Comparison of ENCODE assay signal across 26 mouse cellular contexts in the genomic region with DNA sequence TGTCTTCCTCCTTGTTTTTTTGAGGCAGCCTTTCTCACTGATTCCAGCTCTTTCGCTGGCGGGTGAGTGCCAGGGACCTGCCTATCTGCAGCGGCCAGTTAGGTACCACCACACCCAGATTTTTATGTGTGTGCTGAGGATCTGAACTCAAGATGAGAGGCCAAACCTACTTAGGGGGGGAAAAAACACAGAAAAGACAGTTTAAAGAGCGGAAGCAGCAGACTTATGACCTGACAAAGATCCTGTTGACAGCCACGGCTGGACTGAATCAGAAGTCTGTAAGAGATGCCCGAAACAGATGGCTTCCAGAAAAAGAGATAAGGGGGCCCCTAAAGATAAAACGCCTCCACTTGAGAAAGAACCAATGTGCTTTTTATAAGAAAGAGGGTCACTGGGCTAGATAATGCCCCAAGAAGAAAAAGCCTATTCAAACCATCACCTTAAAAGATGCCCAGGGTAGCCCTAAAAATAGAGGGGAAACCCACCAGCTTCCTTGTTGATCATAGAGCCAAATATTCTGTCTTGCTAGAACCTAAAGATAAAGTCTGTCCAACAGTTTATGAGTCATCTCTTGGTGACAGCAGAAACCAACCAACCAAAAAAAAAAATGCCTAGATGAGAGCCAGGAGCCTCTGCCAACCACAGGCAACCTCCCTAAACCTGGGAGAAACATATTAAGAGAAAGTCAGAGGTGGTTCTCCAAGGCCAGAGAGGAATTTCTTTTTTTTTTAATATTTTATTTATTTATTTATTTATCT. TPM values are rescaled to one million over a fixed set of nuclear protein-coding genes. Genes with fewer than 3 reads are reported as not detected.
DNase-seq lines count a peak whose midpoint lies in the region; ATAC-seq lines count a peak whose summit lies in the region.
"Had no signal": no experiment of that assay in that cellular context is flagged by ENCODE, and none has a peak within 500 bp of the region (broad histone marks: within the 10 kb centered on the region; RNA-seq: fewer than 3 reads in every experiment).

No protein-coding gene starts in this region.

- no peaks in the 10 kb centered on the region for H3K27me3 ChIP-seq in heart, embryonic 15.5 days
- no peaks in the 10 kb centered on the region for H3K27me3 ChIP-seq in liver, embryonic 16.5 days (ENCODE audit: control insufficient read depth, insufficient read depth, low read depth, low read length)
- H3K27me3 ChIP-seq: CH12.LX; neural tube, embryonic 13.5 days had no signal

- DNase-seq in heart, postnatal 14 days: no peak
- DNase-seq in MEL-GATA-1-ER (ENCODE audit: extremely low read depth, low read depth): peak; percentile 72
- DNase-seq in cerebellum, postnatal 4 days (ENCODE audit: low spot score in 2 of 2): no peak
- DNase-seq in adrenal gland, adult 18-20 months (ENCODE audit: low spot score in 2 of 2): no peak
- DNase-seq in cerebellum, adult 8-10 months: no peak
- DNase-seq: adrenal gland, adult 2 months; cerebellum, adult 9-10 months; heart, postnatal 4 days; kidney, adult 18-20 months; kidney, postnatal 36 days; lung, adult 18-20 months; thymus, postnatal 14 days had no signal

- peak overlapping the region; percentile 17; the same call in 1 of the 2 replicates for H3K9ac ChIP-seq in heart, embryonic 15.5 days
- H3K9ac ChIP-seq in liver, embryonic 16.5 days (ENCODE audit: low read depth, low read length): no peak overlapping the region
- H3K9ac ChIP-seq: neural tube, embryonic 13.5 days had no signal

- H3K4me2 ChIP-seq in heart, embryonic 15.5 days: no peak overlapping the region
- peak overlapping the region; percentile 34 for H3K4me2 ChIP-seq in liver, embryonic 16.5 days (ENCODE audit: low read depth, low read length)
- H3K4me2 ChIP-seq: neural tube, embryonic 13.5 days had no signal

- no peak for ATAC-seq in heart, embryonic 15.5 days (replicated peaks; ENCODE audit: insufficient number of reproducible peaks, insufficient read depth, low FRiP score, low read depth)
- ATAC-seq in erythroblast, adult 5-6 weeks (replicated peaks; ENCODE audit: low FRiP score, poor library complexity, severe bottlenecking): 0 out of 2 replicates have a peak, but pooled peaks have one; percentile 45
- peak; percentile 83 for ATAC-seq in liver, embryonic 16.5 days (ENCODE audit: low read depth)
- ATAC-seq: hindbrain, postnatal 0 days had no signal

- no peaks in the 10 kb centered on the region for H3K9me3 ChIP-seq in heart, embryonic 15.5 days (replicated peaks)
- H3K9me3 ChIP-seq in liver, embryonic 16.5 days (replicated peaks; ENCODE audit: control insufficient read depth, low read length): no peaks in the 10 kb centered on the region
- H3K9me3 ChIP-seq: embryonic facial prominence, embryonic 10.5 days; neural tube, embryonic 13.5 days had no signal

- H3K4me3 ChIP-seq in heart, embryonic 15.5 days: no peak overlapping the region
- 0 out of 2 replicates have a peak overlapping the region, but pooled peaks have one; percentile 4 for H3K4me3 ChIP-seq in liver, embryonic 16.5 days (ENCODE audit: low read depth, low read length)
- H3K4me3 ChIP-seq: embryonic facial prominence, embryonic 10.5 days; neural tube, embryonic 13.5 days had no signal

- H3K36me3 ChIP-seq in heart, embryonic 15.5 days: no peaks in the 10 kb centered on the region
- H3K36me3 ChIP-seq in liver, embryonic 16.5 days (ENCODE audit: control insufficient read depth, insufficient read depth): no peaks in the 10 kb centered on the region
- H3K36me3 ChIP-seq: embryonic facial prominence, embryonic 10.5 days; neural tube, embryonic 13.5 days had no signal

- H3K27ac ChIP-seq in heart, embryonic 15.5 days: no peak overlapping the region
- H3K27ac ChIP-seq in liver, embryonic 16.5 days (ENCODE audit: low read length): peak overlapping the region; percentile 45
- H3K27ac ChIP-seq: embryonic facial prominence, embryonic 10.5 days; hindbrain, postnatal 0 days; macrophage; neural tube, embryonic 13.5 days had no signal

- intact Hi-C loops in heart, postnatal 14 days (cut with DNase I): no loop called here

- WGBS in heart, embryonic 15.5 days: 18% methylated on average over 7 of the region's 7 CpGs
- WGBS in liver, embryonic 16.5 days (ENCODE audit: insufficient replicate concordance): 13% methylated on average over 7 of the region's 7 CpGs

- peaks cover 6% of the 10 kb centered on the region for H3K4me1 ChIP-seq in heart, embryonic 15.5 days (replicated peaks)
- peaks cover 17% of the 10 kb centered on the region for H3K4me1 ChIP-seq in liver, embryonic 16.5 days (ENCODE audit: control insufficient read depth, low read depth, low read length)

RNA-seq across cellular contexts. Expression of a gene that starts 21.8 kb away (rescaled TPM):
- 8.9 and 9.6 TPM in 2 replicates for polyA plus RNA-seq in heart, embryonic 15.5 days (2015; fragmentation: Nextera tagmentation; extraction: Ambion mirVana)
- 1 to 10 TPM; 4.4 to 5.1 TPM for total RNA-seq in heart, postnatal 14 days (2021)
- total RNA-seq in erythroblast, adult 5-6 weeks (2015; ENCODE audit: low replicate concordance): not detected in 2 replicates
- not detected in 2 replicates for total RNA-seq in erythroblast, adult 5-6 weeks (2017; ENCODE audit: low replicate concordance)
- 0.67 TPM in 2 replicates for polyA plus RNA-seq in liver, embryonic 16.5 days (2015; fragmentation: Nextera tagmentation; extraction: Ambion mirVana)
- 1 to 10 TPM; 1.8 to 3.4 TPM for total RNA-seq in adrenal gland, adult 18-20 months (2021)
- total RNA-seq: CH12.LX; left cerebral cortex, postnatal 25 days had no signal
- polyA plus RNA-seq: embryonic facial prominence, embryonic 10.5 days; macrophage; neural tube, embryonic 13.5 days had no signal

RNA-seq across cellular contexts. Expression of a gene that starts 22.6 kb away (rescaled TPM):
- 45.3 and 60.8 TPM in 2 replicates for polyA plus RNA-seq in heart, embryonic 15.5 days (2015; fragmentation: Nextera tagmentation; extraction: Ambion mirVana)
- 10 to 100 TPM; 71.5 to 78.4 TPM for total RNA-seq in heart, postnatal 14 days (2021)
- 1.3 TPM in 2 replicates for total RNA-seq in erythroblast, adult 5-6 weeks (2015; ENCODE audit: low replicate concordance)
- 3.5 and 10.6 TPM in 2 replicates for total RNA-seq in erythroblast, adult 5-6 weeks (2017; ENCODE audit: low replicate concordance)
- 11.9 and 14.6 TPM in 2 replicates for polyA plus RNA-seq in liver, embryonic 16.5 days (2015; fragmentation: Nextera tagmentation; extraction: Ambion mirVana)
- total RNA-seq in adrenal gland, adult 18-20 months (2021): 10 to 100 TPM; 66.9 to 90.4 TPM

RNA-seq across cellular contexts. Expression of a gene that starts 28.1 kb away (rescaled TPM):
- polyA plus RNA-seq in heart, embryonic 15.5 days (2015; fragmentation: Nextera tagmentation; extraction: Ambion mirVana): not detected in 2 replicates
- not detected for total RNA-seq in heart, postnatal 14 days (2021)
- total RNA-seq in erythroblast, adult 5-6 weeks (2015; ENCODE audit: low replicate concordance): not detected in 2 replicates
- total RNA-seq in erythroblast, adult 5-6 weeks (2017; ENCODE audit: low replicate concordance): not detected in 2 replicates
- not detected in 2 replicates for polyA plus RNA-seq in liver, embryonic 16.5 days (2015; fragmentation: Nextera tagmentation; extraction: Ambion mirVana)
- total RNA-seq in adrenal gland, adult 18-20 months (2021): under 1 TPM in 1 of 2 experiments, not detected in 1; 0.51 TPM
- total RNA-seq: CH12.LX; hindbrain, postnatal 0 days; layer of hippocampus, postnatal 10 days; left cerebral cortex, postnatal 25 days; monocyte, adult 5-6 weeks had no signal
- polyA plus RNA-seq: adrenal gland, adult 2 months; brain, embryonic 14.5 days; embryonic facial prominence, embryonic 10.5 days; gonadal fat pad, adult 2 months; hindbrain, postnatal 0 days; macrophage; neural tube, embryonic 13.5 days; stomach, embryonic 16.5 days had no signal

RNA-seq across cellular contexts. Expression of a gene that starts 37.9 kb away (rescaled TPM):
- polyA plus RNA-seq in heart, embryonic 15.5 days (2015; fragmentation: Nextera tagmentation; extraction: Ambion mirVana): 9.2 and 12.6 TPM in 2 replicates
- total RNA-seq in heart, postnatal 14 days (2021): 10 to 100 TPM; 13.4 to 14.3 TPM
- total RNA-seq in erythroblast, adult 5-6 weeks (2015; ENCODE audit: low replicate concordance): 30.7 and 36.4 TPM in 2 replicates
- 122 and 126 TPM in 2 replicates for total RNA-seq in erythroblast, adult 5-6 weeks (2017; ENCODE audit: low replicate concordance)
- 10.9 and 12.8 TPM in 2 replicates for polyA plus RNA-seq in liver, embryonic 16.5 days (2015; fragmentation: Nextera tagmentation; extraction: Ambion mirVana)
- total RNA-seq in adrenal gland, adult 18-20 months (2021): 10 to 100 TPM; 14.8 to 17.6 TPM

RNA-seq across cellular contexts. Expression of a gene that starts 38.5 kb away (rescaled TPM):
- polyA plus RNA-seq in heart, embryonic 15.5 days (2015; fragmentation: Nextera tagmentation; extraction: Ambion mirVana): 0.36 and 0.50 TPM in 2 replicates
- total RNA-seq in heart, postnatal 14 days (2021): under 1 TPM; 0.10 TPM
- not detected in 2 replicates for total RNA-seq in erythroblast, adult 5-6 weeks (2015; ENCODE audit: low replicate concordance)
- total RNA-seq in erythroblast, adult 5-6 weeks (2017; ENCODE audit: low replicate concordance): 0.14 TPM in 1 of 2 replicates, not detected in the other
- polyA plus RNA-seq in liver, embryonic 16.5 days (2015; fragmentation: Nextera tagmentation; extraction: Ambion mirVana): 0.26 TPM in 2 replicates
- total RNA-seq in adrenal gland, adult 18-20 months (2021): not detected
- polyA plus RNA-seq: macrophage had no signal

Comparison
In these comparisons a context has a peak if more than half of its experiments do, and no peak if none do; other contexts are left out.
1. RNA of a gene that starts 22.6 kb away (total RNA-seq): 66.9 to 90.4 TPM in adrenal gland, adult 18-20 months and 71.5 to 78.4 TPM in heart, postnatal 14 days; 1.3 to 10.6 TPM in erythroblast, adult 5-6 weeks; every median in the first group is over 4 times any median in the second.